Mouse (Mus musculus): Measurements from ENCODE around the gene Erg28.

- TF ChIP-seq POLR2A (IDR thresholded peaks at IDR 0.05; ENCODE audit: control insufficient read depth, extremely low read depth, insufficient read depth, low read length, poor library complexity) (no peak), CTCF (IDR thresholded peaks at IDR 0.05; ENCODE audit: borderline replicate concordance, control insufficient read depth, extremely low read depth, insufficient read depth, low read length, poor library complexity) (no peak)
Observed at GRCm38 (mm10) chr12:85859111-85859510, 34.8 kb upstream of the Erg28 start.

All from thymus, adult 2 months (tissue).